Mouse (Mus musculus) fat pad, adult 2 months (tissue): ENCODE measurements around the gene Rxfp2.

Experiments
- DNase-seq: peaks from one replicate; pipeline ENCODE4 v3.0.0-alpha.2; 2011; ENCODE audit warnings: low read depth, low spot score; ENCODE audit errors: extremely low read depth

Gene Rxfp2

GRCm38 (mm10) chr5:150036918-150037317, 18.4 kb downstream of the Rxfp2 start:
- DNase-seq: no peak

DNA sequence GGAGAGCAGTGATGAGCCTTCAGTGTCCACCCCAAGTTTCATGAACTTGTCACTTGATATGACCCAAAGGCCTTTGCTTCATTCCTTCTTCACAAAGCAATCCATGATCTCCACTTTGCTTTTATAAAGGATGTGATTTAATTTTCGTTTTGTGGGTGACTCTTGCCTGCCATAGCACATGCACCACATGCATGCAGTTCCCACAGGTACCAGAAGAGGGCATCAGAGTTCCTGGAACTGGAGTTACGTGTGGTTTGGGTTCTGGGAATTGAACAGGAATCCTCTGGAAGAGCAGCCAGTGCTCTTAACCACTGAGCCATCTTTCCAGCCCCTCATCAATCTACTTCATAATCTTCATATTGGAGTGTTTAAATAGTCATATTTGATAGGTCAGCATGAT, 26.1 kb downstream of the Rxfp2 start:
- no peak for DNase-seq

- DNase-seq: no peak
These were observed 28.0 kb downstream of the Rxfp2 start for GRCm38 (mm10) chr5:150046438-150046837.

DNA sequence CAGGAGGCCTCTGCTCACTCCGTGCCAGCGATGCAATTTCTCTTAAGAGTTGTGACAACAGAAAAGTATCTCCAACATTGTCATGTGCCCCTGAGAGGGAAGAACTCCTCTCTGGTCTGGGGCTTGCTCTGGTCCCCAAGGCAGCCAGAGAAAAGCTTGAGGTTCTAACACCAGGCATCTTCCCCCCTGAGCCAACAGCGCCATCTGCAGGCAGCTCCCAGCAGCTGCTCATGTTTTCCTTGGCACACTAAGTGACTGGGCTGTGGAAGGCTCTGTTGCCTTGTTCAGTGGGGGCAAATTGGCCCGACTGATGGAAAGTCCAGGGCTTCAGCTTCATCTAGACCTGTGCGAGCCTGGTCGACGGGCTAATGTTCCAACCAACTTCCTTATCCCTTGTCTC, 31.5 kb downstream of the Rxfp2 start:
- no peak for DNase-seq

DNA sequence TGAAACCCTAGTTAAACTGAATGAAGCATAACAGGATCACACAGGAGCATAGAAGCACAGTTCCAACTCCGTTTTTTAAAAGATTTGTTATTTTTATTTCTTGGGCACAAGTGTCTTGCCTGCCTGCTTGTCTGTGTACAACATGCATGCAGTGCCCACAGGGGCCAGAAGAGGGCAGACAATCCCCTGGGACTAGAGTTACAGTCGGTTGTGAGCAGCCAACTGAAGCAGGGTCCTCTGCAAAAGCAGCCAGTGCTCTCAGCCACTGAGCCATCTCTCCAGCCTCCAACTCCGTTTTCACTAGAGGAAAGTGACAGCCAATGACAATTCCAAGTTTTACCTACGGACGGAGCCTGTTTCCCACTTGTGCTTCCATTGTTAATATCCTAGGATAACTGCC, 33.4 kb downstream of the Rxfp2 start:
- no peak for DNase-seq

DNA sequence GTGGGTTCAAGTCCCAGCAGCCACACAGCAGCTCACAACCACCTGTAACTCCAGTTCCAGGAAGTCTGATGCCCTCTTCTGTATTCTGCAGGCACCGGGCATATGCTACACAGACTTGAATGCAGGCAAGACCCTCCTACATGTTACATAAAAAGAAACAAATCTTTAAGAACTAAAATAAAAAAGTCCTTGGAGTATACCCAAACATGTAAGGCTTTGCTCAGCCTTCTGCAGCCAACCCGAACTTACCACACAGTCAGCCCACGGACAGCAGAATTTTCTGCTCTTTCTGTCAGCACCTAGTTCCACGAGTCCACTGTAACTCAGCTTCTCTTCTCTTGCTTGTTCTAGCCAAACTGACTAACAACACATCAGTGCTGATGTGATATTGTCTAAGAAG, 34.8 kb downstream of the Rxfp2 start:
- no peak for DNase-seq

- DNase-seq: no peak
These were observed 35.5 kb downstream of the Rxfp2 start for GRCm38 (mm10) chr5:150053956-150054355.

DNA sequence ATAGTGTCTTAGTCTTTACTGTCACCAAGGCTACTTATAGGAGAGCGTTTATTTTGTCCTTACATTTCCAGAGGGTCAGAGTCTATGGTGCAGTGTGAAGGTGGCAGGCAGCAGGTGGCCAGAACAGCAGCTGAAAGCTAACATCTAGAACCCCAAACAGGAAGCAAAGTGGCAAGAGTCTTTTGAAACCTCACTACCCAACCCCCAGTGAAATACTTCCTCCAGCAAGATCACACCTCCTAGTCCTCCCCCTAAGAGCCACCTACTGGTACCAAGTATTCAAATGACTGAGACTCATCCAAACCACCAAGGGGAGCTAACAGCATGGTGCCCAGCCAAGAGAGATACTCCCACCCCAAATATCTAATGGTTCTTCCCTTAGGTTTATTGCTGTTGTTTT, 36.8 kb downstream of the Rxfp2 start:
- no peak for DNase-seq

- DNase-seq: no peak
These were observed 37.6 kb downstream of the Rxfp2 start for GRCm38 (mm10) chr5:150056056-150056455.

GRCm38 (mm10) chr5:150058845-150059244, 40.4 kb downstream of the Rxfp2 start:
- DNase-seq: no peak

- no peak for DNase-seq
These were observed 41.0 kb downstream of the Rxfp2 start for GRCm38 (mm10) chr5:150059466-150059865.

- no peak for DNase-seq
These were observed 42.6 kb downstream of the Rxfp2 start for GRCm38 (mm10) chr5:150061086-150061485.

GRCm38 (mm10) chr5:150064286-150064685, 45.8 kb downstream of the Rxfp2 start:
- no peak for DNase-seq

DNA sequence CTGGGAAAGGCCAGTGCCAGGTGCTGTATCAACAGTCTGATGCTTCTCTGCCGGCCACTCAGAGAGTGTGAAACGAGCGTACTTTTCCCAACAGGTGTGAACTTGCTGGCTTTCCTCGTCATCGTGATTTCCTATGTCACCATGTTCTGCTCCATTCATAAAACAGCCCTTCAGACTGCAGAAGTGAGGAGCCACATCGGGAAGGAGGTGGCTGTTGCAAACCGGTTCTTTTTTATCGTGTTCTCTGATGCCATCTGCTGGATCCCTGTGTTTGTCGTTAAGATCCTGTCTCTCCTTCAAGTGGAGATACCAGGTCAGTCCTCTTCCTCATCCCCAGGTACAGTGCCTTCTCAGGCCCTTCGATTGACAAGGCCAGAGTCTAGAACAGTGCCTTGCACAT, 51.6 kb downstream of the Rxfp2 start:
- DNase-seq: no peak

- no peak for DNase-seq
These were observed 53.3 kb downstream of the Rxfp2 start for GRCm38 (mm10) chr5:150071738-150072137.

DNA sequence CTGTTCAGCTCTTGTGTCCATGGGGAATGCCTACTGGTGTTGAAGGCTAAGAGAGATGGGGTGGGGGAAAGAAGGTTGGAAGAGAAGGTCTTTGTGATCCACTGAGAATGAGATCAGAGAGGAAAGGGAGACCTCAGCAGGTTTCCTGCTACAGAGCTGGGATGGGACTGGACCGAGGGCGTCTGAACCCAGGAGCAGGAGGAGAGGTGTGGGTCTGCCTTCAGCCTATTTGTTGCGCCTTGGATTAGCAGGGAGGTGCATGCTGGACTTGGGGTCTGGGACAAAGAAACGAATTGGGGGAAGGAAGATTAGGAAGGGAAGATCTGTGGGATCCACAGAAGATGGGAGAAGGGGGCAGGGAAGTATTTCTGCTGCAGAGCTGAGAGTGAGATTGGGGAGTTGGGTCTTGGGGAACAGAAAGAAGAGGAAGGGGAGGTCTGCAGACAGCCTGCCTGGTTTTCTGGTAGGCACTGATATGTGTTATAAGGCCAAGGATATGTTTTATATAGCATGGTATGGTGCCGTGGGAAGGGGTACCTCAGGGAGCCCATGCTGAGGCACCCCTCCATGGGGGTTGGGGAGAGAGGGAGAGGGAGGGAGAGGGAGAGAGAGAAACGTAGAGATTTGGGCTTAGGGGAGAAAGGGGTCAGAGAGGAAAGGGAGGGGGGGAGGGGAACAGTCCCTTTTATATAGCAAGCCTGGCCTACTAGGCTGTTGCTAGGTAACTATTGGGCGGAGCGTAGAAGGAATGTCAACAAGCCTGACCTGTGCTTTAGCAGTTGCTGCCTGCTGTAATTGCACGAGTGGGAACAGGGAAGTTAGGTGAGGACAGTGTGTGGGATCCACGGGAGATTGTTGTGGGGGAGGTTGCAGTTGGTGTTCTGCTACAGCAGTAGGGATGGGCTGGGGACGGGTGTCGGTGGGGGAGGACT, 61.7 kb downstream of the Rxfp2 start:
- no peak for DNase-seq

- DNase-seq: no peak
These were observed 64.2 kb downstream of the Rxfp2 start for GRCm38 (mm10) chr5:150082696-150083095.

DNA sequence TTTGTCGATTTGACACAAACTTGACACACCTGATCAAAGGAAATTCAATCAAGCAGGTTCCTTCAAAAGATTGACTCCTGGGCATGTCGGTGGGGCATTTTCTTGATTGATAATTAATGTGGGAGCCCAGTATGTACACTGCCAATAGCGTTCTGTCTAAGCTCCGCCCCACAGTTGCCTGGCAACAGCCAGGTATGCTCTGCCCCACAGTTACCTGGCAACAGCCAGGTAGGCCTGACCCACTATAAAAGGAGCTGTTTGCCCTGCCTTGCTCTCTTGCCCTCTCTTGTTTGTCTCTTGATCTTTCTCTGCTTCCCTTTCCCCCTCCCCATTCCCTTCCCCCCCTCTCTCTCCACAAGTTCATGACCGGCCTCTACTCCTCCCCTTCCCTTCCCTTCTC, 64.7 kb downstream of the Rxfp2 start:
- no peak for DNase-seq

- no peak for DNase-seq
These were observed 79.1 kb downstream of the Rxfp2 start for GRCm38 (mm10) chr5:150097620-150098019.

DNA sequence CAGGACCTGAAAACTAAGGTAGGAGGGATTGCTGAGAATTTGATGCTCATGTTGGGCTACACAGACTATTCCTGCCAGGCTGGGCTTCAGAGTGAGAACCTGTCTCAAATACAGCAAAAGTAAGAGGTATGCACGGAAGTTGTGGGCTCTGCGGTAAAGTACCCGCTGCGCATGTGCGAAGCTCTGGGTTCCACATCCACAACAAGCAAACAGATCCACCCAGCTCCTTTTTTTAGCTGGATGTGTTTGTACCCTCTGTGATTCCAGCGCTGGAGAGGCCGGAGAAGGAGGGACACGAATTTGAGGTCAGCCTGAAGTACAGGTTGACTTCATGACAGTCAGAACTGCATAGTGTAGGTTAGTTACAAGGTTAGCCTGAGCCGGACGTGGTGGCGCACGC, 80.3 kb downstream of the Rxfp2 start:
- no peak for DNase-seq

DNA sequence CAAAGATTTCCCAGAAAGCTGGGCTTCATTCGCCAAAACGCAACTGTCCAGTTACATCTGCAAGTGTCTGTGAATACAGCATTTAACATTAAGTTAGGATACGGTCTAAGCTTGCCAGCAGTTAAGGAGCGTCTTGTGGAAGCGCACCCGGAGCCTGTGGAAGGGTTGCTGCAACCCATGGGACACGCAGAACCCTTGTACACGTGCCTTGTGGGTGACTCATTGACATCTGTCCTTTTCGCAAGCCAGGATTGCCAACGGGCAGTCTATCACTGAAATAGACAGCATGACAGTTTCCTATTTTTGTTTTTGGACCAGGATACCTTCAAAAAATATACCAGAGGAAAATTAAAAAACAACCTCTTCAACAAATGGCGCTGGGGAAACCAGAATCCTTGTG, 83.3 kb downstream of the Rxfp2 start:
- DNase-seq: no peak

DNA sequence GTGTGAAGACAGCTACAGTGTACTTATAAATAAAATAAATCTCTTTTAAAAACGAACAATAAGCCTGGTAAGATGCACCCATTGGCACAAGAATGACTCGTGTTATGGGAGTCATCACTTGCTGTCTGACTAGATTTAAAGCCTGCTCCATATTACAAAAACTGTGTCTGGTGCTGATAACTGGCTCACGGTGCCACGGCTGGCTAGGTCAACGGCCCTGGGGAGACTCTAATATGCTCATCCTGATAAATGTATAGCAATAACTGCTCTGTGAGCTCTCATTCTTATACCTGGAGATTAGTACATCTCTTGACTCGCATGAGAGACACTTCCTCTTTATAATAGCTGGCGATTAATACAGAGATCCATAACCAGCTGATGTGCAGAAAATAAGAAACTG, 87.9 kb downstream of the Rxfp2 start:
- no peak for DNase-seq

DNA sequence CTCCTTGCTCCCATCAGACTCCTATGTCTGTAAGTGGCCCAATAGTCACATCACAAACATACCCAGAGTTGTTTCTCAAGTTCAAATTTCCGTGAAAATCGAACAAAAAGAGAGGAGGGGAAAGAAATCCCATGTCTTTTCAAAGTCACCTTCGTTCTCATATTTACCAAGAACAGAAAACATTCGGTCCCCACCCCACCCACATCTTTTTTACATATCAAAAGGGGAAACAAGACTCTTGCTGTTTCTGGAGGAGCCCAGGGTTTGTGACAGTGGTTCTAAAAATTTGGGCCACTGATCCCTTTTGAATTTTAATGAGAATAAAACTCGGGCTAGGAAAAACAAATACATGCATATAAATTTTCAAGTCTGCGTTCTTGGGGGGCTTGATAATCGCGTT, 92.8 kb downstream of the Rxfp2 start:
- DNase-seq: no peak
